Mouse (Mus musculus): Measurements from ENCODE around the gene Serinc3.
"Not testable (repeated sequence)": the region's sequence is repeated elsewhere in the genome, so short reads cannot be mapped to it uniquely, and the experiment has no call there.

The Serinc3 gene

GRCm38 (mm10) chr2:163631223-163631622 lies 13.7 kb downstream of the Serinc3 start:
- DNase-seq (ENCODE audit: low spot score), result no peak

- not testable (repeated sequence) for DNase-seq (ENCODE audit: low spot score)
Observed at GRCm38 (mm10) chr2:163621401-163621800, 23.5 kb downstream of the Serinc3 start.

DNA sequence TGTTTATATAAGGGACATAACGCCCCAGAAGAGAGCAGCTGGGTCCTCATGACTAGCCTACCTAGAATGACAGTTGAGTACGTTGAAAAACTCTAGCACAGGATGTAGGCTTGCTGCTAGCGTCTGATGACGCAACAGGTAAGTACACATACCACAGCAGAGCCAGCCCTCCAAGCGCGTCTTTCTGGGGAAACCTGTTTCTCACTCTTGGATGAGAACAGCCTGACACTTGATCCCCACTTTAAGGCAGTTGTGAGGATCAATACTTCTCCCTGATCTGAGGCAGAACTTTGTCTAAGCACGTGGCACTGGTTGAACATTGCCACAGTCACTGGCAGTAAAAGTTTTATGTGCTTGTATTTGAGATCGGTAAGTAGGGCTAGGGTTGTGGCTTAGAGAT lies 24.5 kb downstream of the Serinc3 start:
- DNase-seq (ENCODE audit: low spot score), result no peak

GRCm38 (mm10) chr2:163617874-163618273 lies 27.1 kb downstream of the Serinc3 start:
- no peak for DNase-seq (ENCODE audit: low spot score)

- DNase-seq (ENCODE audit: low spot score), result no peak
Observed at GRCm38 (mm10) chr2:163617232-163617863, 27.6 kb downstream of the Serinc3 start.

DNA sequence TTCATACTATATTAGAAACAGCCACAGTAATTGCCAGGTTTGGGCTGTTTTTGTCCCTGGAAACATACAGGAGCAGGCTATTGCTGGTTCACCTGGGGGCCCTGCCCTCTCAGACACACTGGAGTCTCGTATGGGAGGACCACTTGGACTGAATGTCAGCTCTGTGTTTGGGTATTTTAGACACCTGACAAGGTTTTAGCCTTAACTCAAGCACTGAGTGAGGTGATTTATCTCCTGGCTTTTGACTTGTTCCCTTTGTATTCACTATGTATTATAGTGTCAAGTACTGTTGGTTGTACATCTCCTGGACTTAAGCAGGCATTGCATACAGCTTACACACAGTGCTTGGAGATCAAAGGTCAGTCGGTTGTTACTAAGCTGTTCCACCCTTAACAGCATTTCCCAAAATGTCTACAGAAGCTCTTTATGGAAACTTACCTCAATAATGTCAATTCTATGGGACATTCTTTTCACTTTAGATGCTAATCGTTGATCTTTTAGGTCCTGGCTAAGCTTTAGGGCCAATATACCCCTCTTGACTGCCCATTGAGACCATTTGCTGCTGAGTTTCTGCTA lies 28.2 kb downstream of the Serinc3 start:
- no peak for DNase-seq (ENCODE audit: low spot score)

DNA sequence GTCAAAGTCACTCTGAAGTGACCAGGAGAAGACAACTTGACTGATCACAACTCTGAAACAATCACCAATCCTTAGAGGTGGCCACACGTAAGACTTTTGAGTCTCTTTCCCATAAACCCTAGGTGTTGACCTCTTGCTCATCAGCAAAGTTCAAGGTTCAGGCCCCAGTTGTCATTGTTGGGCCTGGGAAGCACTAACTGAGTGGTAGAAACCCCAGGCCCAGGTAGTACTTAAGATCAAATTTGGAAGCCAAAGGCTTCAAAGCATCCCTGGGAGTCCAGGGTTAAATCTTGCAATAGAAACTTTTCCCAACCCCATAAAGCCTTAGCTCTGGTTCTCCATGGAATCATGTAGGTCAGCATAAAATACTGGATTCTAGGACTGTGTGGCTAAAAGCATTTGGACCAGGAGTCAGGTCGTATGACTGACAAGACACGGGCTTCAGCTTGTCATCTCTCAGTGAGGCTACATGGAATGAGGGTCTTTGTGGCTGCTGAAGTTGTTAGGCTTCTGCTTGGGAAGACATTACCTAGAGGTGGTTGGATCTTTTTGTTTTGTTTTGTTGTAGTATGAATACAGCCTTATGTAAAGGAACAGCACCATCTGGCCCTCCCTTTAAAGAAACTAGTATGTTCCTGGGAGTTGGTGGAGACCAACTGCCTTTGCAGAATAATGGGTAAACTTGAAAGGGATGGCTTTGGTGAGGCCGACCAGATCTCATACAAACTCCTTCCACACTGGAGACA lies 28.9 kb downstream of the Serinc3 start:
- DNase-seq (ENCODE audit: low spot score), result no peak

GRCm38 (mm10) chr2:163615401-163615800 lies 29.5 kb downstream of the Serinc3 start:
- DNase-seq (ENCODE audit: low spot score), result no peak

- no peak for DNase-seq (ENCODE audit: low spot score)
Observed at GRCm38 (mm10) chr2:163613990-163614389, 30.9 kb downstream of the Serinc3 start.

GRCm38 (mm10) chr2:163613206-163613605 lies 31.7 kb downstream of the Serinc3 start:
- DNase-seq (ENCODE audit: low spot score), result no peak

DNA sequence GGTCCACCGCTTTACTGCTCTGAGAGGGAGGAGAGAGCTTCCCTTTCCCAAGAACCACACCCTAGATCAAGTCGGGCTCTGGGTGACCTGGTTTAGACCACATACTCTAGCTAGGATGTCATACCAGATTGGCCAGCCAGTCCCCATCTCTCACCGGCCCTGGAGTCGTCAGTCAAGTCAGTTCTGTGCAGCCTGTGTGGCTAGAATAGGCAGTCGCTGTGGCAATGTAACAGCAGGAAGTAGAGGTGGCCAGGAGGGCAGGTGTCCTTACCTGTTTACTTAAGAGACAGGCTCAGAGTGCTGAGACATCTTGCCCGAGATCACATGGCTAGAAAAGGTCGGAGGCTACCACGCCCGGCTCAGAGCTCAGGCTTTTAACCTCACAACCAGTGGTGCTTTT lies 33.8 kb downstream of the Serinc3 start:
- DNase-seq (ENCODE audit: low spot score), result no peak

GRCm38 (mm10) chr2:163609281-163609975 lies 35.5 kb downstream of the Serinc3 start:
- DNase-seq (ENCODE audit: low spot score), result no peak

- DNase-seq (ENCODE audit: low spot score), result no peak
Observed at GRCm38 (mm10) chr2:163608008-163608407, 36.9 kb downstream of the Serinc3 start.

DNA sequence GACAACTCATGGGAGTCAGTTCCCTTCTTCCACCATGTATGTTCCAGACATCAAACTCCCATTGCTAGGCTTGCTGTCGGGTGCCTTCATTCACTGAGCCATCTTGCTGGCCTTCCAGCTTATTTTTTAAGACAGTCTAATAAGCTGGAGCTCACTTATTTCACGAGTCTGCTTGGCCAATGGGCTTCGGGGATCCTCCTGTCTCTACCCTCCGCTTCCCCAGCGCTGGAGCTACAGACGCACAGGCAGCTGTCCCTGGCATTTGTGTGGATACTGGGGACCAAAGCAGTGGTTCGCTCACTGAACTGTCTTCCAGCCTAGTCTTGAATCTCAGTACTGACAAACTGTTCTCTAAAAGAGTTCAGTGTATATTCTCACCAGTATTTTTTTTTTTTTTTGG lies 38.8 kb downstream of the Serinc3 start:
- DNase-seq (ENCODE audit: low spot score), result no peak

GRCm38 (mm10) chr2:163602101-163602971 lies 42.6 kb downstream of the Serinc3 start, which contains the start of gene Ttpal:
Ttpal (plus strand) TSS chr2:163602314.
- peak; percentile 91 for DNase-seq (ENCODE audit: low spot score)

- no peak for DNase-seq (ENCODE audit: low spot score)
Observed at GRCm38 (mm10) chr2:163601712-163602100, 43.2 kb downstream of the Serinc3 start.

GRCm38 (mm10) chr2:163601066-163601465 lies 43.9 kb downstream of the Serinc3 start:
- DNase-seq (ENCODE audit: low spot score), result no peak

- DNase-seq (ENCODE audit: low spot score), result peak; percentile 79
Observed at GRCm38 (mm10) chr2:163599226-163599625, 45.7 kb downstream of the Serinc3 start.

GRCm38 (mm10) chr2:163597661-163598060 lies 47.3 kb downstream of the Serinc3 start:
- no peak for DNase-seq (ENCODE audit: low spot score)

DNA sequence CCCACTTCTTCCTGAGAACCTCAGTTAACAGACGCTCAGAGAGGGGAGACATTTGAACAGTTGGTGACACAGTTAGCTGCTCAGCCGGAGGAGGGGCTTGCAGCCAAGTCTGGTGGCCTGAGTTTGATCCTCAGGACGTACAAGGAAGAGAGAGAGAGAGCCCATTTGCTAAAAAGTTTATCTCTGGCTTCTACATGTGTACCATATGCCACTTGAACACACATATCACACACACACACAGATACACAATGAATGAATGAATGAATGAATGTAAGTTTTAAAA lies 48.1 kb downstream of the Serinc3 start:
- no peak for DNase-seq (ENCODE audit: low spot score)

DNA sequence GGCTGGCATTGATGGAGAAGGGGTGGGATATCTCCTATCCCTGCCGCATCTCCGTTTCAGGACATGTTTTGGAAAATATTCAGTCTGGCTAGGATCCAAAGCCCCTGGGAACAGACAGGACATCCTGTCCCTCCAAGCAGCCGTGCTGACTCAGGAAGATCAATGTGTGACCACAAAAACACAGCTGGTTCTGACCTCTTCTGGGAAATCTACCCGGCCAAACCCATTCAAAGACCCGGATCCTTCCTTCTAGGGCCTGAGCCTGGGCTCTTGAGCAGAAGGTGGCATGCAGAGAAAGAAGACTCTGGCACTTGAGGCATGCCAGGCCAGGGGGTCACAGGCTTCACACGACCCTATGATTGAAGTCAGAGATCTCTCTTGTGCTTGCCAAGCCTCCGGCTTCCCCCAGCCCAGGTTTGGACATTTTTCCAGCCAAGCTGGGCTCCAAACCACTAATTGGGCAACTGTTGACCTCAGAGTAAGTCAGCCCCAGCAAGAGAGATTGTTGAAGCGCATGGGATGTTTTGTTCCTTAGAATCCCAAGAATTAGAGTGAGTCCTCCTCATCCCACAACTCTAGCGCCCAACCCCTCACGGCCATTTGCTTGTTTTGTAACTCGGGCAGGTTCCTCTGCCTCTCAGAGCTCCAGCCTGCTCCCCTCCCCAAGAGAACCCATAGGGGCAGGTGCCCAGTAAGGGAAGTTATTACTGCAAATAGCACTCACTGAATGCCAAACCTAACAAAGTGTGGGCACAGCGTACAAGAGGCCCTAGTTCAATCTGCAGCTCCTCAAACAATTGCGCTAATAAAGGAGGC lies 48.7 kb downstream of the Serinc3 start:
- DNase-seq (ENCODE audit: low spot score), result no peak
